Mouse (Mus musculus) neutrophil, adult 5-6 weeks (primary cell): ENCODE data around the gene Cuta. TPM values are rescaled to one million over a fixed set of nuclear protein-coding genes. Genes with fewer than 3 reads are reported as not detected.
A peak's percentile ranks its signal among the peaks of the same experiment; 100 is the strongest.
"Not testable (repeated sequence)": the region's sequence is repeated elsewhere in the genome, so short reads cannot be mapped to it uniquely, and the experiment has no call there.

ENCODE experiments used
- ATAC-seq: fragments of 151-379, 151-347 bp; 2 replicates; pipeline ENCODE4 v1.8.0; 2017; ENCODE audit warnings: mild to moderate bottlenecking, moderate TSS enrichment; ENCODE audit not compliant: insufficient number of reproducible peaks, poor library complexity, low FRiP score, severe bottlenecking; ENCODE audit errors: extremely low read depth
- total RNA-seq: library from RNA; stranded (forward); fragments of 200-1000 nt; gene quantifications from 2 replicates; pipeline ENCODE4 v1.2.3, GENCODE M21; 2017

Cuta gene
- 19.9 and 22.3 TPM in 2 replicates for total RNA-seq

DNA sequence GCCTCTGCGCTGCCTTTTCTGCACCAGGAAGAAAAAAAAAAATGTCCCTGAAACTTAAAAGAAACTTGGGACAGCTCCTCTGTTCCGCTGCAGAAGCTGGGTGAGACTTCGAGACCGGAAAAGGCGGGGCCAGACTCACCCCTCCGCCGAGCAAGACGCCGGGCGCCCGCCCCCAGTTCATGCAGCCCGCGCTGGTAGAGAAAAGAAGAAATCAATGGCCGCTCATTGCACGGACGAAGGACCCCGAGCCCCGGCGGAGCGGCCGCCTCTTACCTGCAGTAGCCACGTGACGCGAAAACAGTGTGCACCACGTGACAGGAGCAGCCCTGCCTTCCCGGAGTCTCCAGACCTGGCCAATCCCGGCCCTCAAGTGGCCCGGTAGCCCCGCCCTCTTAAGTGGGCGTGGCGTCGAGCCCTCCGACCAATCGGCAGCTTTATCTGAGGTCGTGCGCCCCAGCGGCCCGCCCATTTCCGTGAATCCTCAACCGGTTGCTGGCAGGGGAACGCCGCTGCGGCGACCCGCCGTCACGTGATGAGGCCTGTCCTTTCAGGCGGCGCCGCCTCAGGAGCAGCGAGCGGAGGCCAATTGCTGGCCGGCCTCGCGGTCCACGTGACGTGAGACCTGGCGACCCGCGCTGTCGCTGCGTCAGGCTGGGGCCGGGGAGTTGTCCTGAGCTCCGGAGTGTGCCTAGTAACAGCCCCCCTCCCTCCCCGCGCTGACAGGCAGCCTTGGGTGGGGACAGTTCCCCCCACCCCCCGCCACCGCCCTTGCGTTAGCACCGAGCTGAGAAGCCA lies at the start of gene Cuta:
Cuta (minus strand) TSS at position 392 of the 795 bp plus-strand sequence.
- ATAC-seq, result peak; percentile 89

GRCm38 (mm10) chr17:26985503-26986179 lies 46.3 kb upstream of the Cuta start:
- no peak for ATAC-seq

DNA sequence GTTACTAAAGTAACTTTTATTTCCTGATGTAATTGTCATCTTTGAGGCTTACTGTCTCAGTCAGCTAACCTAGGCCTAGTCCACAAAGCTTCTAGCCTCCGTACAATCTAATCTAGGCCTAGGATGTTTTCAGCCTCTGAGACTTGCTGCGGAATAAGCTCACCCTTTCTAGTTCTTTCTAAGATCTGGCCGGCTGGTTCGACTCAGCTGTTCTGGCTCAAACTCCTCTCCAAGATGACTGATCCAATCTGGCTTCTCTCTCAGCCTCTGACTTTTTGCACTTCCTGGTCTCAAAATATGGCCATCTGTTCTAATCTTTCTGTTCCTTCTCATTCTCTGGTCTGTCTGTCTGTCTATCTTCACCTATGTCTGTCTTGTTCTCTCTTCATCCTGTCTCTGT lies 44.0 kb upstream of the Cuta start:
- no peak for ATAC-seq

DNA sequence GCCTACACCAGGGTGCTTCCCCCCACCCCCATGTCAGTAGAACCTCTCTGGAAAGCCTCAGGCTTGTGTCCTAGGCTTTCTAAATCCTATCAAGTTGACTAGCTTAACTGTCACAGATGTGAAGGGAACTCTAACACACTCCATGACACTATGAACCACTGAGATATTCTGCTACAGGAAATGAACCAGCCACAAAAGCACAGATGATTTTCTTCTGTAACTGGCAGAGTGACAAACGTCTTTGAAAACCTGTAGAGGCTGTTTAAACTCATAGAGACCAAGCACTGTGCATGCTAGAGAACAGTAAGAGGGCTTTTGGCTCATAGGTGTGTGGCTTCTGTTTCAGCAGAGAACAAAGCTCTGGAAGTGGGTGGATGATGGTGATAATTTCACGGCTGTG lies 41.7 kb upstream of the Cuta start:
- ATAC-seq, result no peak

- ATAC-seq, result peak; percentile 77
These were observed 40.1 kb upstream of the Cuta start for GRCm38 (mm10) chr17:26979426-26979825.

GRCm38 (mm10) chr17:26977354-26977753 lies 38.0 kb upstream of the Cuta start:
- not testable (repeated sequence) for ATAC-seq

- no peak for ATAC-seq
These were observed 36.0 kb upstream of the Cuta start for GRCm38 (mm10) chr17:26975415-26975814.

DNA sequence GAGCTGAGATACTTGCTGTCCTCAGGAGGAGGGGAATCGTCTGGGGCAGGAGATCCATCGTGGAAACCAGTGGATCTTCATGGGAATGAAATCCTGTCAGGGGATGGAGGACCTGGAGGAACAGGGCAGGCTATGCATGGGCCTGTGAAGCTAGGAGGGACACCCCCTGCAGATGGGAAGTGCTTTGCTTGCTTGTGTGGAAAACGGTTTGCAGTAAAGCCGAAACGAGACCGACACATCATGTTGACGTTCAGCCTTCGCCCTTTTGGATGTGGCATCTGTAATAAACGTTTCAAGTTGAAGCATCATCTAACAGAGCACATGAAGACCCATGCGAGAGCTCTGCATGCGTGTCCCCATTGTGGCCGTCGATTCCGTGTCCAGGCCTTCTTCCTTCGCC lies 35.2 kb upstream of the Cuta start:
- no peak for ATAC-seq

DNA sequence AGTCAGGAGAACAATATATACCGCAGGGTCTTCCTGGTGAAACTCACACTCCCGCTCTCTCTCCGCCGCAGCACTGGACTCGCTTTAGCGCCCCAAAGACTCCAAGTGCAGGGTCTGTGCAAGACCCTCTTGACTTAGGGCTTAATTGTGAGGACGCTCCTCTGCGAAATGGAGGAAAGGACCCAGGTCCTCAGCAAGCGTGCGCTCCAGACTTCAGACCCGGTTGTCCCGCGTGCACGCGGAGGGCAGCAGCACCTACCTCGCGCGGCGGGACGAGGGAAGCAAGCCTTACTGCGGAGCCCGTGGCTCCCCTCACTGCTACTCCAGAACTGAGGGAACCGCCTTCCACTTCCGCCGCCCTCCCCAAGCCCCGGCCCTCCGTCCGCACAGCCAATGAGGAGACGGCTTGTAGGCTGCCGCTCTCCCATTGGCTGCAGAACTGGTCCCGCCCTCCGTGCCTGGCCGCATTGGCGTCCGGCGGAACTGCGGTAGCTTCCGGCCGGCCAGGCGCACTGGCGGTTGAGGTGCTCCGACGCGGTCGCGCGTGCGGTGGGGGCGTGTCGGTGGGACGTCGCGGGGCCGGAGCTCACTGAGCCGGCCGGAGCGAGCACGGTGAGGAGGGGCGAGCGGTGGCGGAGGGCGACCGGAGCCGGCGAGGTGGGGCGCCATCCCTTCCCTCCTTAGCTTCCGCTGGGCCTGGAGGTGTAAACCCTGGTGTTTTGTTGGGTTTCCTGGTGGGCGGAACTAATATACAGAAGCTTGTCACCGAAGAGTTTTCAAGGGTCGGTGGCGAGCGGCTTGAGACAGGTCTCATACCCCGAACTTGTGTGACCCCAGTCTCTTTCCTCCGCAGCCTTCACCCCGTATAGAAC lies 33.6 kb upstream of the Cuta start, which contains the start of gene Zbtb9:
Zbtb9 (plus strand) TSS at position 465 of the 872 bp plus-strand sequence.
- ATAC-seq, result peak; percentile 97

DNA sequence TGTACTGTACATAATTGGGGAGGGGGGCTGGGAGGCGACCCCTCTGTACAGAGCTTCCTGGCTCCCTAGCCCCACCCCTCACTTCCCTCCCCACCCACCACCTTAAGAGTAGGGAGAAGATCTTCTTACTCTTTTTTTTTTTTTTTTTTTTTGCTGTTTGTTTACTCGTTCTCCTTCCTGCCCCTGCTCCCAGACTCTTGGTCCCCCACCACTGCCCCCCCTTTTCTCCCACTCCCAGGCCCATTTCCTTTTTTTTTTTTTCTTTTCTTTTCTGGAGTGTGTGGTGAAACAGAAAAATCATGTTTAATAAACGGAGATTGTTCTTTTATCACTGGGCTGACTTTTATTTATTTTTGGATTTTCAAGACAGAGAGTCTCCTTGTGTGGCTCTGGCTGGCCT lies 32.7 kb upstream of the Cuta start:
- ATAC-seq, result no peak

DNA sequence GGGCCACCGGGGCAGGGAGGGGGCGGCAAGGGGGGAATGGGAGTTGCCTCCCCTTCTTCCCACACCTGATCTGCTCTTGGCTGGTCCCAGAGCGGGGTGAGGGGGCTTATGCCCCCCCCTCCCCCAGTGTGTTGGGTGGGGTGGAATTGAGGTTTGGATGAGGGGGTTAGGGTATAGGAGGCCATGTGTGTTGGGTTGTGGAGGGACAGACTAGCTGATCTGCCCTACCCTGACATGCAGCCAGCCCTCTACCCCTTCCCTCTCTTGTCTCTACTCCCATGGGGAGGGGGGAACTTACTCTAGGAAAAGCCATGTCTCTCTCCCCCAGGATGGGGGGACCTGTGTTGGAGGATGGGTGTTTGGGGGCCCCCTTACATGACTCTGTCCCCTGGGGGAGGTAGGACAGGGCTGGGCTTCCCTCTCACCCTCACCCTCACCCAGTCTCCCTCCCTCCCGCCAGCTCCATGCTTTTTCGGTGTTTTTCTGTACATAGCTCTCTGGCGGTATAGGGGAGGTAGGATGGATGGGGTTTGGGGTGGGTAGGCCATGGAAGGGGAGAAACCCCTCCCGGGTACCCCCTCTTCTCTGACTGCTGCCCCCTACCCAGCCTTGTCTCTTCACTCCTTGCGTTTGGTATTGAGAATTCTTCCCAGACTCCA lies 32.0 kb upstream of the Cuta start:
- ATAC-seq, result no peak

GRCm38 (mm10) chr17:26970221-26970620 lies 30.9 kb upstream of the Cuta start:
- ATAC-seq, result no peak

DNA sequence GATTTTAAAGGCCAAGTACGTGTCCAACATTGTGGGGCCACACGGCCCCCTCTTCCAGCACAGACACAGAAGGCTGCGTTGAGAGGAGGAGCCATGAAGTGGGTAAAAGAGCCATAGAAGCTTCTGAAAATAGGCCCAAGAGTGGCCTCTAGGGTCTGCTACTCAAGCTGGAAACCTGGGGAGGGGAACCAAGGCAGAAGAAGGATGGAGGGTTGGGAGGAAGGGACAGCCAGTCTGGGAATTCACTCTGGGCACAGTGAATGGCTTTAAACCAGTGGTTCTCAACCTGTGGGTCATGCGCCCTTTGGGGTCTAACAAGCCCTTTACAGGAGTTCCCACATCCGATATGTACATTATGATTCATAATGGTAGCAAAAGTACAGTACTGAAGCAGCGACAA lies 29.9 kb upstream of the Cuta start:
- ATAC-seq, result no peak

- no peak for ATAC-seq
These were observed 28.8 kb upstream of the Cuta start for GRCm38 (mm10) chr17:26968200-26968611.

- no peak for ATAC-seq
These were observed 28.1 kb upstream of the Cuta start for GRCm38 (mm10) chr17:26967477-26967876.

- ATAC-seq, result no peak
These were observed 27.6 kb upstream of the Cuta start for GRCm38 (mm10) chr17:26966993-26967392.

DNA sequence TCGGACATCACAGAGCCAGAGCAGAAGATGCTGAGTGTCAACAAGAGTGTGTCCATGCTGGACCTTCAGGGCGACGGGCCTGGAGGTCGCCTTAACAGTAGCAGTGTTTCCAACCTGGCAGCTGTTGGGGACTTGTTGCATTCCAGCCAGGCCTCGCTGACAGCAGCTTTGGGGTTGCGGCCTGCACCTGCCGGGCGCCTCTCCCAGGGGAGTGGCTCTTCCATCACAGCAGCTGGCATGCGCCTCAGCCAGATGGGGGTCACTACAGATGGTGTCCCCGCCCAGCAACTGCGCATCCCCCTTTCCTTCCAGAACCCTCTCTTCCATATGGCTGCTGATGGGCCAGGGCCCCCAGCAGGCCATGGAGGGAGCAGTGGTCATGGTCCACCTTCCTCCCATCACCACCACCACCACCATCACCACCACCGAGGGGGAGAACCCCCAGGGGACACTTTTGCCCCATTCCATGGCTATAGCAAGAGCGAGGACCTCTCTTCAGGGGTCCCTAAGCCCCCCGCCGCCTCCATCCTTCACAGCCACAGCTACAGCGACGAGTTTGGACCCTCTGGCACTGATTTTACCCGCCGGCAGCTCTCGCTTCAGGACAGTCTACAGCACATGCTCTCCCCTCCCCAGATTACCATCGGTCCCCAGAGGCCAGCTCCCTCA lies 22.3 kb upstream of the Cuta start:
- no peak for ATAC-seq

- ATAC-seq, result no peak
These were observed 20.4 kb upstream of the Cuta start for GRCm38 (mm10) chr17:26959815-26960214.
